Mouse (Mus musculus) C2C12 (cell line): ENCODE results near the gene Kif17. TPM values are rescaled to one million over a fixed set of nuclear protein-coding genes. Genes with fewer than 3 reads are reported as not detected.

ENCODE experiments used
- H3K27me3 ChIP-seq: one replicate; pipeline ENCODE4 v1.6.1; 2011; ENCODE audit not compliant: control insufficient read depth, insufficient read depth, insufficient read length
- H3K36me3 ChIP-seq: one replicate; pipeline ENCODE4 v1.6.1; 2011; ENCODE audit not compliant: control insufficient read depth, insufficient read depth
- H3K4me3 ChIP-seq: one replicate; pipeline ENCODE4 v1.5.1; 2011; ENCODE audit warnings: mild to moderate bottlenecking, control low read depth; ENCODE audit not compliant: poor library complexity, insufficient read depth, severe bottlenecking
- H3K79me2 ChIP-seq: one replicate; pipeline ENCODE4 v1.6.1; 2011; ENCODE audit not compliant: control insufficient read depth, insufficient read depth
- H3K79me3 ChIP-seq: one replicate; pipeline ENCODE4 v1.6.1; 2011; ENCODE audit warnings: low read depth, control low read depth
- H3ac ChIP-seq: one replicate; pipeline ENCODE3; 2011; ENCODE audit warnings: low read depth; ENCODE audit not compliant: control insufficient read depth, insufficient read length
- CEBPB ChIP-seq: IDR thresholded peaks from one replicate; pipeline ENCODE4 v1.6.1; 2011; ENCODE audit warnings: low read depth, mild to moderate bottlenecking, control low read depth, moderate library complexity
- CTCF ChIP-seq: IDR thresholded peaks from one replicate; pipeline ENCODE4 v1.5.1; 2011; ENCODE audit not compliant: control insufficient read depth, insufficient read depth, insufficient read length
- FOSL1 ChIP-seq: IDR thresholded peaks from one replicate; pipeline ENCODE4 v1.8.0; 2011; ENCODE audit warnings: mild to moderate bottlenecking, low read length; ENCODE audit not compliant: poor library complexity, insufficient read depth, severe bottlenecking
- MAX ChIP-seq: IDR thresholded peaks from one replicate; pipeline ENCODE4 v1.6.1; 2011; ENCODE audit warnings: mild to moderate bottlenecking, control low read depth
- MYOD1 ChIP-seq: IDR thresholded peaks from one replicate; pipeline ENCODE4 v1.6.1; 2011; ENCODE audit warnings: low read depth; ENCODE audit not compliant: control insufficient read depth, insufficient read length
- MYOG ChIP-seq: IDR thresholded peaks from one replicate; pipeline ENCODE4 v1.6.1; 2011; ENCODE audit not compliant: control insufficient read depth, insufficient read length; ENCODE audit errors: extremely low read depth
- USF1 ChIP-seq: IDR thresholded peaks from one replicate; pipeline ENCODE4 v1.6.1; 2011; ENCODE audit warnings: low read depth, mild to moderate bottlenecking, control low read depth, moderate library complexity
- polyA plus RNA-seq: library from polyadenylated mRNA; unstranded; fragments of >200 nt; fragmentation: generic; extraction: Trizol; gene quantifications from one replicate; pipeline ENCODE4 v1.2.1, GENCODE M21; 2012; ENCODE audit warnings: missing spikeins

Gene Kif17
- polyA plus RNA-seq, 1 experiment = 0.02 TPM

DNA sequence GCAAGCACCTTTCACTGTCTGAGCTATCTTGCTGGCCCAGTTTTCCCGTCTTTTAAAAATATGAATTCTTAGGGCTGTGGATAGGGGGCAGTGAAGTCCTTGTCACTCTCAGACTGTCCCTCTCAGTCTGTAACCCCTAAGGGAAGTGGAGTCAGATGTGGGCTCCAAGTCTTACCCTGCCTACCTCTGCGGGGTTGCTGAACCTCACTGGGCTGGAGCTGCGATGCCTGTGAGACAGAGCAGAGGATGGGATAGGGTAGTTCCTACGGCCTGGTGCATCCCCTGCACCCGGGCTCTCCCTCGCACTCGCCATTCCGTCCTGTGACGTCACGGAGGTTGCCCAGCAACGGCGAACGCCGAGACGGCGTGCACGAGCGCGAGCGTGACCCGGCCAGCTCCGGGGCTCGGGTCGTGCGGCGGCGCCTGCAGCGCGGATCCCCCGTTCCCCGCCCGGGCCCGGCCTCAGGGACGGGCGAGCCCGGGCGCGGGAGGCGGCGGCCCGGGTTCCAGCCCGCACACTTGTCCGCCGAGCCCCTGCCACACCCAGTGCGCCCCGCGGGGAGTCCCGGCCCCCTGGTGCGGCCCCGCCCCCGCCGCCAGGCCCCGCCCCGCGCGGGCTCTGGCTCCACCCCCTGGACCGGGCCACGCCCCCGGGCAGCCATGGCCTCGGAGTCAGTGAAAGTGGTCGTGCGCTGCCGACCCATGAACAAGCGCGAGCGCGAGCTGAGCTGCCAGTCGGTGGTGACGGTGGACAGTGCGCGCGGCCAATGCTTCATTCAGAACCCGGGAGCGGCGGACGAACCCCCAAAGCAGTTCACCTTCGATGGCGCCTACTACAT is 11.8 kb downstream of the Kif17 start:
- no peaks in the 10 kb centered on the region for H3K79me2 ChIP-seq
- no peaks in the 10 kb centered on the region for H3K36me3 ChIP-seq
- no peaks in the 10 kb centered on the region for H3K27me3 ChIP-seq
- no peaks in the 10 kb centered on the region for H3K79me3 ChIP-seq
- H3ac ChIP-seq = peak overlapping the region; percentile 43
- TF ChIP-seq MYOG = no peak
- TF ChIP-seq CTCF = no peak
- no peak for TF ChIP-seq USF1
- TF ChIP-seq CEBPB = no peak
- peak overlapping the region; percentile 36 for H3K4me3 ChIP-seq

- TF ChIP-seq FOSL1 = no peak
- no peak for TF ChIP-seq CEBPB
- no peak for TF ChIP-seq MYOD1
- no peak for TF ChIP-seq CTCF
- no peak for TF ChIP-seq MYOG
- TF ChIP-seq USF1 = no peak
- TF ChIP-seq MAX = no peak
- H3K27me3 ChIP-seq = no peaks in the 10 kb centered on the region
- H3K79me2 ChIP-seq = no peaks in the 10 kb centered on the region
- H3K79me3 ChIP-seq = no peaks in the 10 kb centered on the region
- no peak overlapping the region for H3ac ChIP-seq
- H3K36me3 ChIP-seq = no peaks in the 10 kb centered on the region
- no peak overlapping the region for H3K4me3 ChIP-seq
These were observed 17.6 kb downstream of the Kif17 start for GRCm38 (mm10) chr4:138267869-138268268.

DNA sequence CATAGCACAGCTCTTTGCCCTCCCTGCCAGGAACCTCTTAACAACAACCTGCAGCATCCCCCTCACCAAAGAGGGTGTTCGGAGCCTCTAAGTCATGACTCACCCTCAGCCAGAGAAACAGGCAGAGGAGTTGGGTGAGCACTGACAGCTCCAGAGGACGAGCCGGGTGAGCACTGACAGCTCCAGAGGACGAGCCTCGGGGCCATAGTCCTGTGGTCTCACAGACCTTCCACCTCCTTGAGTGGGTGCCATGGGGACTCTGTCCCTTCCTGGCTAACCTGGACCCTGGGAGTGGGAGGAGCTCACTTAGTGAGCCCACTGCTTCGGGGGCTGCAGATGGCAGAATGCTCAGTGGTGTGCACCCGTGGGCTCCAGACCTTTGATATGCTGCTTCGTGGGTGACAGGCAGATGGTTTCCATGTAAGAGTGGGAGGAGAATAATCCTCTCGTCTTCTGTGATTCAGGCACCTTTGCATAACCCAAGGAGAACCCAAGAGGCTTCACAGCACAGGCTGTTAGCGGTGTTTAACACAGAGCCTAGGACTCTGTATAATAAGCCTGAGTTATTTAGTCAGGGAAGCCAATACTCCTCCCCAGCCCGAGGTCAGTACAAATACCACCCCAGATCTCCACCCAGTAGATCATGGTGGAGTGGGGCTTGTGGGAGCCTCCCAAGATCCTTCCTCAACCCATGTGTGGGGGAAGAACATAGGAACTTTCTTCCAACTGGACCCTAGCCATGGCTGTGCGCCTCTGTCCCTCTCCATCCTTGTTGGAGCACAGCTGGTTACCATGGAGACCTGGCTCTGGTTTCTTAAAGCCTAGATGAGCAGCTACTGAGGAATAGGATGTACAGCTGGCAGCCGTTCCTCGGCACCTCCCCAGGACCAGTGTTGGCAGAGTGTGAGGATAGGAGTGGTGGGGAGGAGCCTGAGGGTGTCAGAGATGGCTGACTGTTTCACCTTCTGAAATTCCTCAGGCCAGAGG is 22.1 kb downstream of the Kif17 start:
- Histone ChIP-seq H3K79me2 (no peaks in the 10 kb centered on the region), H3K36me3 (no peaks in the 10 kb centered on the region), H3K4me3 (no peak overlapping the region), H3K79me3 (no peaks in the 10 kb centered on the region), H3K27me3 (peaks cover 19% of the 10 kb centered on the region), H3ac (no peak overlapping the region)
- TF ChIP-seq MYOD1 = no peak

GRCm38 (mm10) chr4:138278346-138278745 is 28.1 kb downstream of the Kif17 start:
- Histone ChIP-seq H3K4me3 (no peak overlapping the region), H3K79me2 (no peaks in the 10 kb centered on the region), H3K27me3 (peaks cover 25% of the 10 kb centered on the region), H3K36me3 (no peaks in the 10 kb centered on the region), H3ac (no peak overlapping the region), H3K79me3 (no peaks in the 10 kb centered on the region)
- TF ChIP-seq FOSL1 (no peak), USF1 (no peak), MYOG (no peak), MYOD1 (no peak), CEBPB (no peak), MAX (no peak), CTCF (no peak)

DNA sequence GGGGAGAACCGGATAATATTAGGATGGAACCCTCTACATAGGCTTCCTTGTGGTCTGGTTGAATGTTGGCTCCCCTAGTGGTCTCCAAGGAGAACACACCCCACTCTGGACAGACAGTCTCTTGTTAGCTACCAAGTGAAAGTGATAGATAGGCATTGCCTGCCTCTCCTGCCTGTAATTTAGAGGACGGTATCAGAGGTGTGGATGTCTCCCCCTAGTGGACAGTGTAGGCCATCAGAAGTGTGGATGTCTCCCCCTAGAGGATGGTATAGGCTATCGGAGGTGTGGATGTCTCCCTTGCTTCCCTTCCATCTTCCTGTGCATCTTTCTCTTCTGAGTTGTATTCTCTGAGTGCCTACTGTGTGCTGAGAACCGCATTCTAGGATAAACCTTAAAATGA is 32.6 kb downstream of the Kif17 start:
- Histone ChIP-seq H3K79me3 (no peaks in the 10 kb centered on the region), H3ac (no peak overlapping the region), H3K79me2 (no peaks in the 10 kb centered on the region), H3K36me3 (no peaks in the 10 kb centered on the region), H3K27me3 (peaks cover 20% of the 10 kb centered on the region), H3K4me3 (no peak overlapping the region)
- TF ChIP-seq CTCF (peak; percentile 97), MYOD1 (no peak)

- Histone ChIP-seq H3K79me2 (no peaks in the 10 kb centered on the region), H3K27me3 (peaks cover 52% of the 10 kb centered on the region), H3ac (no peak overlapping the region), H3K36me3 (no peaks in the 10 kb centered on the region), H3K79me3 (no peaks in the 10 kb centered on the region), H3K4me3 (no peak overlapping the region)
- TF ChIP-seq MAX = no peak
- no peak for TF ChIP-seq MYOD1
- no peak for TF ChIP-seq MYOG
- no peak for TF ChIP-seq CEBPB
- TF ChIP-seq FOSL1 = no peak
- TF ChIP-seq USF1 = no peak
- no peak for TF ChIP-seq CTCF
These were observed 36.2 kb downstream of the Kif17 start for GRCm38 (mm10) chr4:138286411-138286810.
